Mouse (Mus musculus) MEL (cell line): ENCODE data around the gene Pip4p1. TPM values are rescaled to one million over a fixed set of nuclear protein-coding genes. Genes with fewer than 3 reads are reported as not detected.

Source experiments
- DNase-seq: peaks from one replicate; pipeline ENCODE4 v3.0.0; 2011; ENCODE audit warnings: low read depth, low spot score
- H3K27ac ChIP-seq: 2 replicates; pipeline ENCODE4 v1.5.1; 2012; ENCODE audit warnings: low read depth, mild to moderate bottlenecking, control low read depth, low read length, moderate library complexity; ENCODE audit not compliant: control insufficient read depth
- H3K27me3 ChIP-seq, 2 experiments: fragments of 150-350 bp in 1 of 2; sonication (generic) in 1 of 2; 2 replicates each; pipeline ENCODE4 v1.6.1; 2012; ENCODE audit warnings: low read length in 2 of 2, mild to moderate bottlenecking in 2 of 2, improper control_type of control experiment in 1 of 2, moderate library complexity in 1 of 2; ENCODE audit not compliant: insufficient read depth in 2 of 2, control insufficient read depth in 1 of 2
- H3K36me3 ChIP-seq, 2 experiments: 2 replicates each; pipeline ENCODE4 v1.6.1; 2012 to 2014; ENCODE audit warnings: low read length in 2 of 2, improper control_type of control experiment in 1 of 2, inconsistent platforms in 1 of 2, mild to moderate bottlenecking in 1 of 2; ENCODE audit not compliant: insufficient read depth in 2 of 2, control insufficient read depth in 1 of 2
- H3K4me1 ChIP-seq, 2 experiments: fragments of 150-350 bp in 1 of 2; sonication (generic) in 1 of 2; 2 replicates each; pipeline ENCODE4 v1.6.1; 2012; ENCODE audit warnings: low read length in 2 of 2, improper control_type of control experiment in 1 of 2, mild to moderate bottlenecking in 1 of 2; ENCODE audit not compliant: insufficient read depth in 2 of 2, control insufficient read depth in 1 of 2
- H3K4me3 ChIP-seq, 2 experiments: fragments of 150-350 bp in 1 of 2; sonication (generic) in 1 of 2; 2 replicates each; pipeline ENCODE4 v1.5.1; 2012; ENCODE audit warnings: low read depth in 2 of 2, low read length in 2 of 2, mild to moderate bottlenecking in 2 of 2, moderate library complexity in 2 of 2, control low read depth in 1 of 2, improper control_type of control experiment in 1 of 2; ENCODE audit not compliant: control insufficient read depth in 1 of 2, insufficient read depth in 1 of 2
- H3K79me2 ChIP-seq: 2 replicates; pipeline ENCODE4 v1.6.1; 2012; ENCODE audit warnings: mild to moderate bottlenecking, low read length, moderate library complexity; ENCODE audit not compliant: control insufficient read depth, poor library complexity, insufficient read depth
- H3K9ac ChIP-seq: 2 replicates; pipeline ENCODE4 v1.6.1; 2012; ENCODE audit warnings: low read depth, mild to moderate bottlenecking, control low read depth, low read length, moderate library complexity; ENCODE audit not compliant: control insufficient read depth, poor library complexity, severe bottlenecking
- H3K9me3 ChIP-seq: fragments of 150-350 bp; sonication (generic); replicated peaks from 2 replicates; pipeline ENCODE4 v1.6.1; 2012; ENCODE audit warnings: mild to moderate bottlenecking, low read length, improper control_type of control experiment, moderate library complexity; ENCODE audit not compliant: insufficient read depth
- E2F4 ChIP-seq: IDR thresholded peaks from 2 replicates; pipeline ENCODE4 v1.6.1; 2011; ENCODE audit warnings: low read depth, low read length, improper control_type of control experiment, borderline replicate concordance
- MAFK ChIP-seq: IDR thresholded peaks from 2 replicates; pipeline ENCODE4 v1.6.1; 2011; ENCODE audit warnings: low read depth, mild to moderate bottlenecking, low read length, improper control_type of control experiment, borderline replicate concordance
- MEF2A ChIP-seq: IDR thresholded peaks from 2 replicates; pipeline ENCODE4 v1.6.1; 2014; ENCODE audit warnings: low read depth, mild to moderate bottlenecking, inconsistent platforms, low read length, improper control_type of control experiment; ENCODE audit not compliant: poor library complexity, insufficient replicate concordance, severe bottlenecking; ENCODE audit errors: extremely low read depth
- MYB ChIP-seq: IDR thresholded peaks from 2 replicates; pipeline ENCODE4 v1.6.1; 2011; ENCODE audit warnings: mild to moderate bottlenecking, low read depth, low read length, improper control_type of control experiment
- MYC ChIP-seq: IDR thresholded peaks from 2 replicates; pipeline ENCODE4 v1.6.1; 2011; ENCODE audit warnings: low read depth, mild to moderate bottlenecking, low read length, improper control_type of control experiment, moderate library complexity
- POLR2A ChIP-seq, 2 experiments: IDR thresholded peaks; 2 replicates each; pipeline ENCODE4 v1.6.1; 2011 to 2012; ENCODE audit warnings: low read length in 2 of 2, mild to moderate bottlenecking in 2 of 2, control low read depth in 1 of 2, improper control_type of control experiment in 1 of 2, low read depth in 1 of 2, moderate library complexity in 1 of 2; ENCODE audit not compliant: control insufficient read depth in 1 of 2, insufficient read depth in 1 of 2, poor library complexity in 1 of 2
- POLR2AphosphoS2 ChIP-seq: IDR thresholded peaks from 2 replicates; pipeline ENCODE4 v1.6.1; 2011; ENCODE audit warnings: low read length, improper control_type of control experiment
- RCOR1 ChIP-seq: IDR thresholded peaks from 2 replicates; pipeline ENCODE4 v1.6.1; 2012; ENCODE audit warnings: low read depth, mild to moderate bottlenecking, inconsistent platforms, low read length, improper control_type of control experiment
- SIN3A ChIP-seq: IDR thresholded peaks from 2 replicates; pipeline ENCODE4 v1.6.1; 2012; ENCODE audit warnings: low read length, improper control_type of control experiment, inconsistent platforms
- TCF12 ChIP-seq: IDR thresholded peaks from 2 replicates; pipeline ENCODE4 v1.6.1; 2014; ENCODE audit warnings: low read depth, mild to moderate bottlenecking, inconsistent platforms, low read length, improper control_type of control experiment, moderate library complexity
- UBTF ChIP-seq: IDR thresholded peaks from 2 replicates; pipeline ENCODE4 v1.6.1; 2012; ENCODE audit warnings: low read depth, mild to moderate bottlenecking, inconsistent platforms, low read length, improper control_type of control experiment, moderate library complexity, borderline replicate concordance; ENCODE audit not compliant: insufficient read depth
- ZMIZ1 ChIP-seq: IDR thresholded peaks from 2 replicates; pipeline ENCODE4 v1.6.1; 2012; ENCODE audit warnings: low read depth, mild to moderate bottlenecking, inconsistent platforms, low read length, improper control_type of control experiment, moderate library complexity
- ZNF384 ChIP-seq: IDR thresholded peaks from 2 replicates; pipeline ENCODE4 v1.6.1; 2012; ENCODE audit warnings: low read depth, mild to moderate bottlenecking, inconsistent platforms, low read length, improper control_type of control experiment
- polyA plus RNA-seq, 2 experiments: library from polyadenylated mRNA; stranded (reverse) in 1 of 2; unstranded in 1 of 2; fragments of >175 nt in 1 of 2; fragments of >200 nt in 1 of 2; gene quantifications; 2 replicates each; pipeline versions ENCODE4 v1.2.1 to v1.2.4; 2012; ENCODE audit warnings: low replicate concordance in 2 of 2, low read depth in 1 of 2; ENCODE audit not compliant: insufficient read length in 2 of 2, insufficient read depth in 1 of 2, missing spikeins in 1 of 2
- total RNA-seq: library from RNA; depleted of rRNA; stranded (reverse); fragments of 300-350 nt; gene quantifications from 2 replicates; pipeline ENCODE4 v1.2.3, GENCODE M21; 2012

Pip4p1 gene
- total and polyA plus RNA-seq, 3 experiments = 12.2 to 21.6 TPM; not detected in 1

GRCm38 (mm10) chr14:50938940-50939339 lies 8.3 kb upstream of the Pip4p1 start (continued):
- TF ChIP-seq POLR2AphosphoS2 (peak; percentile 48; the same call in 1 of the 2 replicates), UBTF (no peak), ZNF384 (no peak), SIN3A (peak; percentile 62), E2F4 (no peak), POLR2A (IDR thresholded peaks at IDR 0.05; ENCODE audit: control insufficient read depth in 1 of 2, insufficient read depth in 1 of 2, low read depth in 1 of 2, low read length in 2 of 2, poor library complexity in 1 of 2) (peak in 1 of 2 experiments; percentile 68; a peak in 2 of 4 replicates), MAFK (no peak), RCOR1 (0 out of 2 replicates have a peak, but pooled peaks have one; percentile 31)
- TF ChIP-seq, all 39 proteins: peak for 12

GRCm38 (mm10) chr14:50938119-50938908 lies 7.7 kb upstream of the Pip4p1 start:
- no peaks in the 10 kb centered on the region for H3K9me3 ChIP-seq
- no peaks in the 10 kb centered on the region for H3K27me3 ChIP-seq
- peak overlapping the region; percentile 26 to 68; a peak in 3 of 4 replicates for H3K4me3 ChIP-seq
- peak; percentile 5 for DNase-seq
- peak overlapping the region; percentile 55 for H3K9ac ChIP-seq
- TF ChIP-seq ZMIZ1 (0 out of 2 replicates have a peak, but pooled peaks have one; percentile 0), TCF12 (no peak), MYB (no peak)
- H3K4me1 ChIP-seq = peaks cover 0 to 11% of the 10 kb centered on the region in 2 experiments; a peak in 3 of 4 replicates
- peaks cover 0 to 12% of the 10 kb centered on the region in 2 experiments; a peak in 2 of 4 replicates for H3K36me3 ChIP-seq
- H3K27ac ChIP-seq = no peak overlapping the region
- peaks cover 2% of the 10 kb centered on the region; the same call in 1 of the 2 replicates for H3K79me2 ChIP-seq

DNA sequence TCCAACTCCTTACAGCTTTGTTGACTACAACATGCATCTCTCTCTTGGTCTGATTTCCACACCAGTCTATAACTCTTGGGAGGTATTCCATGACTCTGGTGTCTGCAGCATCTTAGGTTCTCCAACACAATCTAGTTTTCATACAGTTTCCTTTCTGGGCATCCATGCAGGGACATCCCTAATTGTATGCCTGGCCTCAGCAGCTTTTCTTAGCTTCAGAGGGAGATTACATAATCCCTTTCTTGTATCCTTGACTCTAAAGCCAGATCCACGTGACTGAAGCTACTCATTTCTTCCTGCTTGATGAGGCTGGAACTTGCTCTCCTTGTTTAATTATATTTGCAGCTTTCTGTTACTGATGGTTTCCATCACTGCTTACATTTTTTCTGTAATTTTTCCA lies 6.0 kb upstream of the Pip4p1 start:
- TF ChIP-seq UBTF = no peak
- no peak for TF ChIP-seq MYC
- no peak for TF ChIP-seq MEF2A
- no peak for TF ChIP-seq POLR2AphosphoS2
- no peak for TF ChIP-seq E2F4
- no peak overlapping the region for H3K9ac ChIP-seq
- no peaks in the 10 kb centered on the region for H3K9me3 ChIP-seq
- peaks cover 0 to 16% of the 10 kb centered on the region in 2 experiments; a peak in 2 of 4 replicates for H3K36me3 ChIP-seq
- H3K4me1 ChIP-seq = peaks cover 0 to 15% of the 10 kb centered on the region in 2 experiments; a peak in 3 of 4 replicates
- no peaks in the 10 kb centered on the region for H3K27me3 ChIP-seq
- peak; percentile 1 for DNase-seq
- H3K79me2 ChIP-seq = peaks cover 2% of the 10 kb centered on the region; the same call in 1 of the 2 replicates
- no peak overlapping the region for H3K4me3 ChIP-seq
- no peak overlapping the region for H3K27ac ChIP-seq
